12 mouse cellular contexts compared by ENCODE assay signal in the genomic region with DNA sequence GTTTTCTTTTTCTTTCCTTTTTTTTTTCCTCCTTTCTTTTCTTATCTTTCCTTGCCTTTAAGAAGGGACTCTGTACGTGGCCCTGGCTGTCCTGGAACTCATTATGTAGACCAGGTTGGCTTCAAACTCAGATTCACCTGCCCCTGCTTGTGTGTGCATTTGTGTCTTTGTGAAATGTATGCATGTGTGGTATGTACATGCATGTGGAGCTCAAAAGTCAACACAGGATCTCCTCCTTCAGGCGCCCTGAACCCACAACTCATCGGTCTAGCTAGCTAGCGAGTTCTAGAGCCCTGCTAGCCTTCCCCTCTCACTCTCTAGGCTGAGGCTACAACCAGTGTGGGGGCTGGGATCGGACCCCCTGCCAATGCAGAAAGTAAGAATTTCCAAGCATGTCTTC. TPM values are rescaled to one million over a fixed set of nuclear protein-coding genes. Genes with fewer than 3 reads are reported as not detected.
DNase-seq lines count a peak whose midpoint lies in the region; ATAC-seq and TF ChIP-seq lines count a peak whose summit lies in the region.
"Had no signal": no experiment of that assay in that cellular context is flagged by ENCODE, and none has a peak within 500 bp of the region (broad histone marks: within the 10 kb centered on the region; RNA-seq: fewer than 3 reads in every experiment).

No protein-coding gene starts in this region.

- H3K27ac ChIP-seq in layer of hippocampus, adult 2 months = peak overlapping the region; percentile 100; the same call in 1 of the 2 replicates
- no peak overlapping the region for H3K27ac ChIP-seq in heart, embryonic 16.5 days (ENCODE audit: low read length)
- H3K27ac ChIP-seq in liver, embryonic 15.5 days (replicated peaks) = peak overlapping the region; percentile 65
- no peak overlapping the region for H3K27ac ChIP-seq in limb, embryonic 10.5 days
- H3K27ac ChIP-seq: limb, embryonic 13.5 days had no signal

- H3K4me3 ChIP-seq in layer of hippocampus, adult 2 months = peak overlapping the region; percentile 73; the same call in 1 of the 2 replicates
- no peak overlapping the region for H3K4me3 ChIP-seq in heart, embryonic 16.5 days (ENCODE audit: low read length)
- peak overlapping the region; percentile 83 for H3K4me3 ChIP-seq in liver, embryonic 15.5 days (replicated peaks)
- H3K4me3 ChIP-seq in limb, embryonic 10.5 days = no peak overlapping the region

- TF ChIP-seq CTCF in layer of hippocampus, adult 2 months (conservative IDR thresholded peaks at IDR 0.05) = no peak

- WGBS in heart, embryonic 16.5 days = 86% methylated on average over 5 of the region's 5 CpGs
- 69% methylated on average over 5 of the region's 5 CpGs for WGBS in liver, embryonic 15.5 days (ENCODE audit: insufficient replicate concordance)
- 93% methylated on average over 5 of the region's 5 CpGs for WGBS in limb, embryonic 10.5 days

- intact Hi-C loops in heart, postnatal 25 days (cut with DNase I) = loop anchor here (10.0 kb wide), 1 partner anchor 952 kb away; no protein-coding TSS in a partner anchor

- H3K9me3 ChIP-seq in heart, embryonic 16.5 days (replicated peaks; ENCODE audit: control insufficient read depth, low read length) = no peaks in the 10 kb centered on the region
- no peaks in the 10 kb centered on the region for H3K9me3 ChIP-seq in liver, embryonic 15.5 days (replicated peaks)
- H3K9me3 ChIP-seq in limb, embryonic 10.5 days (replicated peaks) = no peaks in the 10 kb centered on the region
- H3K9me3 ChIP-seq: limb, embryonic 13.5 days had no signal

- H3K4me2 ChIP-seq in heart, embryonic 16.5 days (ENCODE audit: low read depth, low read length) = peak overlapping the region; percentile 70
- H3K4me2 ChIP-seq in liver, embryonic 15.5 days = peak overlapping the region; percentile 87

- no peaks in the 10 kb centered on the region for H3K27me3 ChIP-seq in heart, embryonic 16.5 days (ENCODE audit: control insufficient read depth, insufficient read depth, low read length)
- no peaks in the 10 kb centered on the region for H3K27me3 ChIP-seq in liver, embryonic 15.5 days
- H3K27me3 ChIP-seq in limb, embryonic 10.5 days (ENCODE audit: low read depth, poor library complexity, severe bottlenecking) = no peaks in the 10 kb centered on the region
- H3K27me3 ChIP-seq: limb, embryonic 13.5 days had no signal

- no peak for ATAC-seq in heart, embryonic 16.5 days (replicated peaks; ENCODE audit: extremely low read depth, insufficient read depth, low FRiP score)
- ATAC-seq in liver, embryonic 15.5 days (ENCODE audit: insufficient read depth) = no peak
- ATAC-seq: CD4-positive, CD25-positive, alpha-beta regulatory T cell, adult 4 months; forebrain, embryonic 16.5 days; inflammation-experienced regulatory T-cells, adult 6 months had no signal

- no peak overlapping the region for H3K9ac ChIP-seq in heart, embryonic 16.5 days (ENCODE audit: low read length)
- peak overlapping the region; percentile 25; the same call in 1 of the 2 replicates for H3K9ac ChIP-seq in liver, embryonic 15.5 days
- H3K9ac ChIP-seq: limb, embryonic 13.5 days had no signal

- H3K4me1 ChIP-seq in heart, embryonic 16.5 days (ENCODE audit: control insufficient read depth, insufficient read depth, low read length) = peaks cover 10% of the 10 kb centered on the region
- peaks cover 60% of the 10 kb centered on the region for H3K4me1 ChIP-seq in liver, embryonic 15.5 days (replicated peaks)
- peaks cover 12% of the 10 kb centered on the region for H3K4me1 ChIP-seq in limb, embryonic 10.5 days

- H3K36me3 ChIP-seq in heart, embryonic 16.5 days (ENCODE audit: control insufficient read depth, insufficient read depth) = peaks cover 4% of the 10 kb centered on the region; the same call in 1 of the 2 replicates
- peaks cover 24% of the 10 kb centered on the region for H3K36me3 ChIP-seq in liver, embryonic 15.5 days (replicated peaks)
- H3K36me3 ChIP-seq in limb, embryonic 10.5 days = peaks cover 10% of the 10 kb centered on the region

- peak; percentile 70 for DNase-seq in heart, adult 11 months
- DNase-seq in heart, postnatal 25 days (ENCODE audit: low spot score) = no peak
- no peak for DNase-seq in layer of hippocampus, adult 2 months (ENCODE audit: low spot score in 2 of 2)
- DNase-seq in layer of hippocampus, adult 9-11 months = no peak
- DNase-seq in spleen, postnatal 36 days (ENCODE audit: low spot score in 2 of 2) = no peak
- no peak for DNase-seq in limb, embryonic 10.5 days (ENCODE audit: low spot score)

RNA-seq across cellular contexts. Expression of a gene that starts 1.6 kb away (rescaled TPM):
- 100 to 1,000 TPM; 195 to 221 TPM for total RNA-seq in heart, postnatal 25 days (2021)
- 10 to 100 TPM; 51.1 to 56.0 TPM for total RNA-seq in layer of hippocampus, adult 2 months (2021)
- polyA plus RNA-seq in heart, embryonic 16.5 days (2015; fragmentation: Nextera tagmentation; extraction: Ambion mirVana) = 246 and 254 TPM in 2 replicates
- polyA plus RNA-seq in liver, embryonic 15.5 days (2015; fragmentation: Nextera tagmentation; extraction: Ambion mirVana) = 83.5 and 107 TPM in 2 replicates
- 97.0 and 114 TPM in 2 replicates for polyA plus RNA-seq in limb, embryonic 10.5 days (2016; fragmentation: Nextera tagmentation; extraction: Ambion mirVana)

RNA-seq across cellular contexts. Expression of a gene that starts 12.1 kb away (rescaled TPM):
- 10 to 100 TPM; 20.5 to 22.8 TPM for total RNA-seq in heart, postnatal 25 days (2021)
- total RNA-seq in layer of hippocampus, adult 2 months (2021) = 10 to 100 TPM; 40.2 to 40.4 TPM
- 64.4 and 67.7 TPM in 2 replicates for polyA plus RNA-seq in heart, embryonic 16.5 days (2015; fragmentation: Nextera tagmentation; extraction: Ambion mirVana)
- polyA plus RNA-seq in liver, embryonic 15.5 days (2015; fragmentation: Nextera tagmentation; extraction: Ambion mirVana) = 31.9 and 32.1 TPM in 2 replicates
- 116 and 117 TPM in 2 replicates for polyA plus RNA-seq in limb, embryonic 10.5 days (2016; fragmentation: Nextera tagmentation; extraction: Ambion mirVana)

RNA-seq across cellular contexts. Expression of a gene that starts 32.9 kb away (rescaled TPM):
- total RNA-seq in heart, postnatal 25 days (2021) = under 1 TPM in 1 of 2 experiments, not detected in 1; 0.20 TPM
- under 1 TPM in 1 of 2 experiments, not detected in 1; 0.38 TPM for total RNA-seq in layer of hippocampus, adult 2 months (2021)
- 14.6 and 16.7 TPM in 2 replicates for polyA plus RNA-seq in heart, embryonic 16.5 days (2015; fragmentation: Nextera tagmentation; extraction: Ambion mirVana)
- 26.5 and 31.0 TPM in 2 replicates for polyA plus RNA-seq in liver, embryonic 15.5 days (2015; fragmentation: Nextera tagmentation; extraction: Ambion mirVana)
- 72.3 and 77.8 TPM in 2 replicates for polyA plus RNA-seq in limb, embryonic 10.5 days (2016; fragmentation: Nextera tagmentation; extraction: Ambion mirVana)

RNA-seq across cellular contexts. Expression of a gene that starts 43.5 kb away (rescaled TPM):
- total RNA-seq in heart, postnatal 25 days (2021) = 1 to 10 TPM in 1 of 2 experiments, under 1 TPM in 1; 0.55 to 1.4 TPM
- total RNA-seq in layer of hippocampus, adult 2 months (2021) = under 1 TPM; 0.29 to 0.90 TPM
- polyA plus RNA-seq in heart, embryonic 16.5 days (2015; fragmentation: Nextera tagmentation; extraction: Ambion mirVana) = 187 and 205 TPM in 2 replicates
- 221 and 222 TPM in 2 replicates for polyA plus RNA-seq in liver, embryonic 15.5 days (2015; fragmentation: Nextera tagmentation; extraction: Ambion mirVana)
- 406 and 409 TPM in 2 replicates for polyA plus RNA-seq in limb, embryonic 10.5 days (2016; fragmentation: Nextera tagmentation; extraction: Ambion mirVana)

Comparison
In these comparisons a context has a peak if more than half of its experiments do, and no peak if none do; other contexts are left out.
1. H3K27ac ChIP-seq: peak in layer of hippocampus, adult 2 months (single experiment) and liver, embryonic 15.5 days (single experiment); none in heart, embryonic 16.5 days (single experiment) and limb, embryonic 10.5 days (single experiment).
2. H3K4me3 ChIP-seq: peak in layer of hippocampus, adult 2 months (single experiment) and liver, embryonic 15.5 days (single experiment); none in heart, embryonic 16.5 days (single experiment) and limb, embryonic 10.5 days (single experiment).